Mouse (Mus musculus): ENCODE results near the gene B9d2. TPM values are rescaled to one million over a fixed set of nuclear protein-coding genes. Genes with fewer than 3 reads are reported as not detected.
A peak's percentile ranks its signal among the peaks of the same experiment; 100 is the strongest.
"Not testable (repeated sequence)": the region's sequence is repeated elsewhere in the genome, so short reads cannot be mapped to it uniquely, and the experiment has no call there.

B9d2 gene
- polyA plus RNA-seq, 1 experiment from 2014 or later: 41.3 TPM

DNA sequence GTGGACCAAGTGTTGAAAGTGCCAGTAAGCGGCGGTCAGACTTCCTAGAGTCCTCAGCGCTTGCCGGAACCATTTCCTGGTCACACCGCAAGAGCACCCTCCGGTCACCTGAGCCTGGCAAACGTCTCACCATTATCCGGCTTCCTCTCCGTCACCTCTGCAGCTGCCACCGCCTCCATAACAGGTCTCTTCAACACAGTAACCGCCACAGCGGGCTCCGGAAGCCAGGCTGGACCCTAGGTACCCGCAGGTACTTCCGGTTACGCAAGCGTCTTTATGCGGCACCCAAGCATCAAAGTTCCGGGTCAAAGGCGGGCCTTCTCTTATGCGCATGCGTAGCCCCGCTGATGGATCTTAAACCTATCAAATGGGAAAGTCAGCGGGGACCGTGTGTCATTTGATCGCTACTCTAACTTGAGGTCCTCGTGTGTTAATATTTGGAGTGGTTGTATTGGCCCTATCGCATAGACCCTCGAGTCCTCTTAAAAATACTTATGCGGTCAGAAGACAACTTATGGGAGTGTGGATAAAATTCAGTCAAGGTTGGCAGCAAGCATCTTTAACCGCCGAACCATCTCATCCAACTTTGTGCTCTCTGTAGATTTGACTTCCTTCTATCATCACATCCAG is 38.3 kb downstream of the B9d2 start, which contains the start of gene Ccdc97:
Ccdc97 (minus strand) TSS at position 301 of the 630 bp plus-strand sequence.
- Histone ChIP-seq H3K36me3 (ENCODE audit: control insufficient read depth, insufficient read depth) (peaks cover 37% of the 10 kb centered on the region), H3K4me3 (replicated peaks; ENCODE audit: low read length) (peak within 1 kb of the TSS; percentile 70), H3K27me3 (replicated peaks; ENCODE audit: control insufficient read depth, insufficient read depth, low read length) (no peaks in the 10 kb centered on the region), H3K4me2 (ENCODE audit: low read length) (peak within 1 kb of the TSS; percentile 89), H3K9ac (replicated peaks; ENCODE audit: low read depth, low read length) (peak within 1 kb of the TSS; percentile 64), H3K9me3 (ENCODE audit: control insufficient read depth, low read length) (no peaks in the 10 kb centered on the region), H3K27ac (ENCODE audit: low read length) (peak within 1 kb of the TSS; percentile 68), H3K4me1 (replicated peaks; ENCODE audit: control insufficient read depth, insufficient read depth, low read length) (peaks cover 19% of the 10 kb centered on the region)
- peak; percentile 86 for ATAC-seq
- 4% methylated on average over 32 of the region's 32 CpGs for WGBS

DNA sequence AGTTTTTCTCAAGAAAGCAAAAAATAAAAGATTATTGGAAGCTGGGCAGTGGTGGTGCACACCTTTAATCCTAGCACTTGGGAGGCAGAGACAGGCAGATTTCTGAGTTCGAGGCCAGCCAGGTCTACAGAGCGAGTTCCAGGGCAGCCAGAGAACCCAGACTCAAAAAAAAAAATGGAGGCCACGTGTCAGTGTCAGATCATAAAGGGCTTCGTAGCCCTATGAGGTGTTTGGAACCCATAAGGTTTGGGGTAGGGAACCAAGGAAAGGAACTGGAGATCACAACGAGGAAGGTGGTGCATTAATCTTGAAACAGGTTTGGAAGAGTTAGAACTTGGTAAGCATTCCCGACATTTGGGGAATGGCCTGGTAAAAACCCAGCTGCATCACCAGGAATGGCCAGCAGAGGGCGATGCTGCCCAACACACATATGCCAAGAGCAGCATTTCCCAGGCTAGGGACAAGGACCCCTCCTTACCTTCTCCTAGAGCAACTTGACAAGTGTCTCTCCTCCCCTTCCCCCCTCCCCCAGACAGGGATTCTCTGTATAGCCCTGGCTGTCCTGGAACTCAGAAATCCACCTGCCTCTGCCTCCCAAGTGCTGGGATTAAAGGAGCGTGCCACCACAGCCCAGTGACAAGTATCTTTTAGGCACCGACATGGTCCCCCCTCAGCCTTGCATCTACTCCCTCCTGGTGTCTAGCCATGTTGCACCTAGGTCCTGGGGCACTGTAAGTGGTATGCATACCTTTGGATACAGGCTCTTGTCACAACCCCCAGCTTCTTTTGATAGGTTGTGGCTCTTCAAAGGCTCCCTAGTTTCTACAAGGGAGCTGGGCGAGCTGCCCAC is 39.4 kb downstream of the B9d2 start:
- no peaks in the 10 kb centered on the region for H3K9me3 ChIP-seq (ENCODE audit: control insufficient read depth, low read length)
- no peaks in the 10 kb centered on the region for H3K27me3 ChIP-seq (replicated peaks; ENCODE audit: control insufficient read depth, insufficient read depth, low read length)
- ATAC-seq: peak; percentile 54
- 64% methylated on average over 10 of the region's 10 CpGs for WGBS
- H3K4me3 ChIP-seq (replicated peaks; ENCODE audit: low read length): no peak overlapping the region
- H3K4me1 ChIP-seq (replicated peaks; ENCODE audit: control insufficient read depth, insufficient read depth, low read length): peaks cover 19% of the 10 kb centered on the region
- H3K9ac ChIP-seq (replicated peaks; ENCODE audit: low read depth, low read length): no peak overlapping the region
- H3K4me2 ChIP-seq (ENCODE audit: low read length): no peak overlapping the region
- peaks cover 37% of the 10 kb centered on the region for H3K36me3 ChIP-seq (ENCODE audit: control insufficient read depth, insufficient read depth)
- no peak overlapping the region for H3K27ac ChIP-seq (ENCODE audit: low read length)

DNA sequence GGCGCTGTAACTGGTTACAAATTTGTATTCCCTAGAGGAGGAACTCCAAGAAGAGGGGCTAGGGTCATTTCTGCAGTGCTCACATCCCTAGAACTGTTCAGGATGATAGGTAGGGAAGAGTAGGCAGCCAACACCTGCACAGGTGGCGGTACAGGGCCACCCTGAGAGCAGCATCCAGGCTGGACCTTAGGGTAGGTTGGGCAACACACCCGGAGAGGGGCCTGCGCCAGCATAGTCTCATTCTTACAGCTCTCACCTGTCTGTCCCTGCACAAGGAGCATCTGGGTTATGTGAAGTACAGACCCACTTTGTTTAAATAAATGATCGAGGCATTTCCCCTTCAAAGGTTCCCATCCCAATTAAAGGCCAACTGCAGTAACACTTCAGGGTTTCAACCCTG is 40.2 kb downstream of the B9d2 start:
- peaks cover 40% of the 10 kb centered on the region for H3K36me3 ChIP-seq (ENCODE audit: control insufficient read depth, insufficient read depth)
- H3K4me2 ChIP-seq (ENCODE audit: low read length): no peak overlapping the region
- H3K27me3 ChIP-seq (replicated peaks; ENCODE audit: control insufficient read depth, insufficient read depth, low read length): no peaks in the 10 kb centered on the region
- 93% methylated on average over 5 of the region's 5 CpGs for WGBS
- peaks cover 19% of the 10 kb centered on the region for H3K4me1 ChIP-seq (replicated peaks; ENCODE audit: control insufficient read depth, insufficient read depth, low read length)
- no peaks in the 10 kb centered on the region for H3K9me3 ChIP-seq (ENCODE audit: control insufficient read depth, low read length)
- H3K4me3 ChIP-seq (replicated peaks; ENCODE audit: low read length): no peak overlapping the region
- ATAC-seq: no peak
- no peak overlapping the region for H3K9ac ChIP-seq (replicated peaks; ENCODE audit: low read depth, low read length)
- H3K27ac ChIP-seq (ENCODE audit: low read length): no peak overlapping the region

DNA sequence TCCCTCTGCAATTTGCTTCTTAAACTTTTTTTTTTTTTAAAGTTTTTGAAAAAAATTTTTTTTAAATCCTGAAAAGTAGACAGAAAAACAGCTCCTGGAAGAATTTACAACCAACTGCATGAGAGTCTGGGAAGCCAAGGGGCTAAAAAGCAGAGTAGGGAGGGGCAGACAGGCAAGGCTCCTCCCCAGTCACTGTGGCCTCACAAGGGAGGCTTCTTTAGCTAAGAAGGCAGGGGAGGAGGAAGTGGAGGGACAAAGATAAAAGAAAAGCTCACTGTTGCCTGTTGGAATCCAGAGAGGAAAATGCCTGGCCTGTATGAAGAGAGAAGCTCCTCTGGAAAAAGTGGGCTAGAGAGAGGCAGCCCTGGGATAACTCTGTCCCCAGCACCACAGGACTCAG is 41.2 kb downstream of the B9d2 start:
- not testable (repeated sequence) for H3K27ac ChIP-seq (ENCODE audit: low read length); ATAC-seq; H3K27me3 ChIP-seq (replicated peaks; ENCODE audit: control insufficient read depth, insufficient read depth, low read length); H3K4me3 ChIP-seq (replicated peaks; ENCODE audit: low read length); H3K4me2 ChIP-seq (ENCODE audit: low read length); H3K9me3 ChIP-seq (ENCODE audit: control insufficient read depth, low read length); H3K9ac ChIP-seq (replicated peaks; ENCODE audit: low read depth, low read length)
- Histone ChIP-seq H3K4me1 (replicated peaks; ENCODE audit: control insufficient read depth, insufficient read depth, low read length) (peaks cover 19% of the 10 kb centered on the region), H3K36me3 (ENCODE audit: control insufficient read depth, insufficient read depth) (peaks cover 46% of the 10 kb centered on the region)

DNA sequence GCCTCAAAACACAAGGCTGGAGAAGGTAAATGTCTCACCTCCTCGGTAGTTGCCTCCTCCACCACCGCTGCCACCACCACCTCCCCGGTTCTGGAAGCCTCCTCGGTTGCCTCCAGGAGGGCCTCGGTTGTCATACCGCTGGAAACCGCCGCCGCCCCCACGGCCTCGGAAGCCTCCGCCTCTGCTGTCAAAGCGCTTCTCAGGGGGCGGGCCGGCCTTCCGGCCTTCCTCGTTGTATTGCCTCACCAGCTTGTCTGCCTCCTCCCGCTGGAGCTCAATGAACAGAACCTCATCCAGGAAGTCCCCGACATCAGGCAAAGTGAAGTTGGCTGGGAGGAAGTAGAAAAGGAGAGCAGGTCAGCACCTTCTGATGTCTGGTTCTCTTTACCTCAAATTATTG is 45.3 kb downstream of the B9d2 start:
- no peaks in the 10 kb centered on the region for H3K9me3 ChIP-seq (ENCODE audit: control insufficient read depth, low read length)
- no peak overlapping the region for H3K9ac ChIP-seq (replicated peaks; ENCODE audit: low read depth, low read length)
- ATAC-seq: no peak
- H3K4me1 ChIP-seq (replicated peaks; ENCODE audit: control insufficient read depth, insufficient read depth, low read length): no peaks in the 10 kb centered on the region
- H3K27ac ChIP-seq (ENCODE audit: low read length): no peak overlapping the region
- no peak overlapping the region for H3K4me2 ChIP-seq (ENCODE audit: low read length)
- H3K27me3 ChIP-seq (replicated peaks; ENCODE audit: control insufficient read depth, insufficient read depth, low read length): no peaks in the 10 kb centered on the region
- no peak overlapping the region for H3K4me3 ChIP-seq (replicated peaks; ENCODE audit: low read length)
- 85% methylated on average over 19 of the region's 19 CpGs for WGBS
- H3K36me3 ChIP-seq (ENCODE audit: control insufficient read depth, insufficient read depth): peaks cover 66% of the 10 kb centered on the region

DNA sequence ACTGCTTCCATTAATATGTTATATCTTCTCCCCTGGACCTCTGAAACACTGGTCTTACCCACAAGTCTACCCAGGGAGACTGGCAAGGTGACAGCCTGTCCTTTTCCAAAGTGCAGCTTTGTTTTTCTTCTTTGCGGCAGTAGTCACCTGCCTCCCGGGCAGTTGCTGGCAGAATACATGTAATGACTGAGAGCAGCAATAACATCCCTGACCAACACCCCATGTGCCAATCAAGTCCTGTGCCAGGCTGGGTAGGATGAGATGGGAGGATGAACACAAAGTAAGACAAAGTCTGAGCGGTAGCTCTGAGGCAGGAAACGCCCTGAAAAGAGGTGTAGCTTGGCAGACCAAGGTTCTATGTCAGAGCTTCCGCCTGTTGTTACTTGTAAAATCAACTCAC is 47.2 kb downstream of the B9d2 start:
- WGBS: 94% methylated on average over 5 of the region's 5 CpGs

DNA sequence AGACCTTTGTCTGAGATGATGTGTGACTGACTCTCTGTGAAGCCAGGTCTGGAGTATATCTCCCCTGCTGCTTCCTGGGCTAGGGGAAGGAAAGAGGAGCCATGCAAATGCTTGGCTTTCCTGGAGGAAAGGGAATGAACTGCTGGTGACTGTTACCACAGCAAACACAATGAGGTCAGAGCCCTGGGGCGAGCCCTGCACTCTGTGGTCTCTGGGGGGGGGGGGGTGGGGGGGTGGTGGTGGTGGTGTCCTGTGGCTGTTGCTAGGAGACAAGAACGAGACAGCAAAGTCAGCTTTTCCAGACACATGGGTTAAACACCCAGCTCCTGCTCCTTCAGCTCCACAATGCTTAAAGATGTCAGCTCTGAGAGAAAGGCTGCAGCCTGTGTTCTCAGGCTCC is 48.8 kb downstream of the B9d2 start:
- Histone ChIP-seq H3K4me3 (replicated peaks; ENCODE audit: low read length) (no peak overlapping the region), H3K4me2 (ENCODE audit: low read length) (no peak overlapping the region), H3K9ac (replicated peaks; ENCODE audit: low read depth, low read length) (no peak overlapping the region), H3K9me3 (ENCODE audit: control insufficient read depth, low read length) (no peaks in the 10 kb centered on the region), H3K27ac (ENCODE audit: low read length) (no peak overlapping the region), H3K27me3 (replicated peaks; ENCODE audit: control insufficient read depth, insufficient read depth, low read length) (no peaks in the 10 kb centered on the region), H3K4me1 (replicated peaks; ENCODE audit: control insufficient read depth, insufficient read depth, low read length) (no peaks in the 10 kb centered on the region), H3K36me3 (ENCODE audit: control insufficient read depth, insufficient read depth) (peaks cover 75% of the 10 kb centered on the region)
- 41% methylated on average over 2 of the region's 2 CpGs for WGBS
- ATAC-seq: no peak

More for the DNA sequence above, 47.2 kb downstream of the B9d2 start:
- Histone ChIP-seq H3K27ac (ENCODE audit: low read length) (no peak overlapping the region), H3K4me2 (ENCODE audit: low read length) (no peak overlapping the region), H3K27me3 (replicated peaks; ENCODE audit: control insufficient read depth, insufficient read depth, low read length) (no peaks in the 10 kb centered on the region), H3K9me3 (ENCODE audit: control insufficient read depth, low read length) (no peaks in the 10 kb centered on the region), H3K4me3 (replicated peaks; ENCODE audit: low read length) (no peak overlapping the region), H3K9ac (replicated peaks; ENCODE audit: low read depth, low read length) (no peak overlapping the region), H3K4me1 (replicated peaks; ENCODE audit: control insufficient read depth, insufficient read depth, low read length) (no peaks in the 10 kb centered on the region), H3K36me3 (ENCODE audit: control insufficient read depth, insufficient read depth) (peaks cover 74% of the 10 kb centered on the region)
- ATAC-seq: no peak

DNA sequence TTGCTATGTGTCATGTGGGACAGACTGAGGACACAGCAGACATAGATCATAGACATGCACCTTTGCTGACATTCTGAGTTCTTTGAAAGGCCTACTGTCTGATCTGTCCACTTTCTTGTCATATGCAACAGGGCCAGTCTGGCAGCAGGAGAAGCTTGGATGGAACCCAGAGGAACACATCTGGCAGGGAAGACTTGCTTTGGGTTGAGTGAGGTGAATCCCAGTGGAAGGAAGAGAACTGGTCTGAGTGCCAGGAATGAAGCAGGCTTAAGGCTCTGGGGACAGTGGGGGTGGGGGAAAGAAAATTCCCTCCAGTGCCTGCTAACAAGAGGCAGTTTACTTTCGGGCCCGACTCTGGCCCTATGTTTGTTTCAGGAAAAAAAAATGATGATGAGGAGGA is 49.3 kb downstream of the B9d2 start:
- no peaks in the 10 kb centered on the region for H3K9me3 ChIP-seq (ENCODE audit: control insufficient read depth, low read length)
- H3K4me1 ChIP-seq (replicated peaks; ENCODE audit: control insufficient read depth, insufficient read depth, low read length): no peaks in the 10 kb centered on the region
- 93% methylated on average over 2 of the region's 2 CpGs for WGBS
- H3K4me3 ChIP-seq (replicated peaks; ENCODE audit: low read length): no peak overlapping the region
- ATAC-seq: no peak
- no peak overlapping the region for H3K4me2 ChIP-seq (ENCODE audit: low read length)
- no peak overlapping the region for H3K27ac ChIP-seq (ENCODE audit: low read length)
- H3K9ac ChIP-seq (replicated peaks; ENCODE audit: low read depth, low read length): no peak overlapping the region
- H3K36me3 ChIP-seq (ENCODE audit: control insufficient read depth, insufficient read depth): peaks cover 75% of the 10 kb centered on the region
- no peaks in the 10 kb centered on the region for H3K27me3 ChIP-seq (replicated peaks; ENCODE audit: control insufficient read depth, insufficient read depth, low read length)

DNA sequence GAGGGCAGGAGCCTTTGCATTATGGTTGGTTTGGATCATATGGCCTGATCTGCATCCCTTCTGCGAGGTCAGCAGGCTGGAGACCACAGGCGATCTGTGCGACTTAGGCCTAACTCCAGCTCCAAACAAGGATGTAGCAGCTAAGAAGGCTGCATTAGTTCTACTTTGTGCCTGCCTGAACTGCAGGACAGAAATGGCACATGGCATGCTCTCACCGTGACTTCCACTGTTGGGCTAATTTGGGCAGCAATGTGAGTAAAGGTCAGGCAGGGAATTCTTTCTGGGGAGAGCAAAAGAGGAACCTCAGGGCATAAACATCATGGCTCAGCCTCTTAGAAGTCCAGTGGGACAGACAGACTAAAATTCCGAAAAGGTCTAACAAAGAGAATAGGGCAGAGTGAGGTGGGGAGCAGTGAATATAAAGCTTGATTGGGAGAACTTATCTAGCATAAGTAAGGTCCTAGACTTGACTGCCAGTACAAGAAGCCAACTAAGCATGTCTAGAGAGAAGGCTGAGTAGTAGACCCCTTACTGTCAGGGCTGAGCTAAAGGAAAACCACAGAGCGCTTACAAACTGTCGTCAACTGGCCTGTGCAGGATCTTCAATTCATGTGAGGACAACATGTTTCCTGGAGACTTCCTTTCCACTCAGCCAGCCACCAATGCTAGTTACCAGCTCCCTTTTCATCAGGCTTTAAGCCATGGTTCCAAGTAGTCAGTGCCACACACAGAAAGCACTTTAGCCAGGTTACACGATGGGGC is 50.9 kb downstream of the B9d2 start:
- WGBS: 93% methylated on average over 8 of the region's 8 CpGs
- Histone ChIP-seq H3K4me2 (ENCODE audit: low read length) (no peak overlapping the region), H3K27ac (ENCODE audit: low read length) (no peak overlapping the region), H3K9me3 (ENCODE audit: control insufficient read depth, low read length) (no peaks in the 10 kb centered on the region), H3K36me3 (ENCODE audit: control insufficient read depth, insufficient read depth) (peaks cover 72% of the 10 kb centered on the region), H3K9ac (replicated peaks; ENCODE audit: low read depth, low read length) (no peak overlapping the region), H3K4me3 (replicated peaks; ENCODE audit: low read length) (no peak overlapping the region), H3K27me3 (replicated peaks; ENCODE audit: control insufficient read depth, insufficient read depth, low read length) (no peaks in the 10 kb centered on the region), H3K4me1 (replicated peaks; ENCODE audit: control insufficient read depth, insufficient read depth, low read length) (no peaks in the 10 kb centered on the region)
- ATAC-seq: no peak
